Mouse (Mus musculus) spleen, postnatal 14 days (tissue): ENCODE results near the gene Ppl.

Experiments
- DNase-seq, 2 experiments: peaks; one replicate each; pipeline ENCODE4 v3.0.0; 2021 to 2022; ENCODE audit warnings: low spot score in 2 of 2

Gene Ppl

DNA sequence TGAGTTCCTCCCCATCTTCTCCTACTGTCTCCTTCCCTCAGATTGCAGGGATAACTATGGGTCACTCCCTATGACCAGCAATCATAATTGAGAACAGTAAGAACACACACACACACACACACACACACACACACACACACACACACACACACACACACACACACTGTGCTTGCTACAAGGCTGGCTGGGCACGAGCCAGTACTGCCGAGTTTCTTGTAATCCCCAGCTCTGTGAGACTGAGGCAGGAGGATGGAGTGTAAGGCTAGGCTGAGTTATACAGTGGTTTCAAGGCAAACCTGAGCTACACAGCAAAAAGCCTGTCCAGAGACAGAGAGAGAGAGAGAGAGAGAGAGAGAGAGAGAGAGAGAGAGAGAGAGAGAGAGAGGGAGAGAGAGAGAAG lies 2.0 kb downstream of the Ppl start:
- DNase-seq: no peak

DNA sequence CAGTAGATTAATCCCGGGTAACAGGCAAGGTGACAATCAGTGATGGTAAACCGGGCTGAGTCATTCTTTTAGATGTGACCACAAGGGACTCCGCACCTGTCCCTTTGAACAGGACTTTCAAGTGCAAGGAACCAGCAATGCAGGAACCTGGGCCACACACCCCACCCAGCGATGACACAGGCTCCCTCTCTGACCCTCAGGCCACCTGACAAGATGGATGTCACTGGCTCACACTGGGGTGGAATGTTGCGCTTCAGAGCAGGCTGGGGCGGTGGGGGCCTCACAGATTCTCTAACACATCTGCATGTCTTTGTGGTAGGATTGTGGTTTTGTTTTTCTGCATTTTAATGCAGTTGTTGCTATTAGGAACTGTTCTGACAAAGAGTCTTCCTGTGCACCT lies 8.7 kb downstream of the Ppl start:
- DNase-seq: no peak

DNA sequence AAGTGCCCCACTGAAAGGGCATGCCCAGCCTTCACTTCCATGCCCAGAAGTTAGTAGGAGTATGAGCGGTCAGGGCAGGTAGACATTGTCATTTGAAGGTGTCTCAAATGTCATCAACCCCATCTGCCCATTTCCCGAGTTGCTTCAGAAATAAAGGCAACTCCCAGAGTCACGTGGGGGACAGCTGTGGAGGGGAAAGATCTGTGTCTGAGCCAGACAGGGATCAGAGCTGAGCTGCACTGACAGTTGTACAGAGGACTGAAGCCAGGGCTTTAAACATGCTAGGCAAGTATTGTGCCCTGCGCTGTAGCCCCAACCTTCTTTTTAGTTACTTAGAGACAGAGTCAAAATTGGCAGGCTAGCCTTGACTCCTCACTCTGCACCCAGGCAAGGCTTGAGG lies 12.4 kb downstream of the Ppl start:
- no peak for DNase-seq

- no peak for DNase-seq
Observed at GRCm38 (mm10) chr16:5119385-5119784, 12.8 kb downstream of the Ppl start.

DNA sequence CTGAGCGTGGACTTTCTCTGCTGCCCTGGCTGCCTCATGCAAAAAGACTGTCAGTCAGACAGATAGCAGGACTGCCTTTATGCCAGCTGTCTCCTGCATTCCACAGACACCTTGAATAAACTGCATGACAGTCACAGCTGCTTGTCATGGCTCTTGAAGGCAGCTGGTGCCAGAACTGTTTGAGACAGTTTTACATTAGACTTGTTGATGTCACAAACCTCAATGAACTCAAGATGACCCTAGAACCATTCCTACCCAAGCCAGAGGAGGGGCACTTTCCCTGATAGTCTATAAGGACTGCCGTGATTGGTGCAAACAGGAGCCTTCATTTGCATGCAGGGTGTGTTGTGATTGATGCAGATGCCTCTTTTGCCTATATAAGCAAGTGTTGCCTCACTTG lies 18.6 kb downstream of the Ppl start:
- no peak for DNase-seq

GRCm38 (mm10) chr16:5113002-5113550 lies 19.1 kb downstream of the Ppl start:
- DNase-seq: no peak

DNA sequence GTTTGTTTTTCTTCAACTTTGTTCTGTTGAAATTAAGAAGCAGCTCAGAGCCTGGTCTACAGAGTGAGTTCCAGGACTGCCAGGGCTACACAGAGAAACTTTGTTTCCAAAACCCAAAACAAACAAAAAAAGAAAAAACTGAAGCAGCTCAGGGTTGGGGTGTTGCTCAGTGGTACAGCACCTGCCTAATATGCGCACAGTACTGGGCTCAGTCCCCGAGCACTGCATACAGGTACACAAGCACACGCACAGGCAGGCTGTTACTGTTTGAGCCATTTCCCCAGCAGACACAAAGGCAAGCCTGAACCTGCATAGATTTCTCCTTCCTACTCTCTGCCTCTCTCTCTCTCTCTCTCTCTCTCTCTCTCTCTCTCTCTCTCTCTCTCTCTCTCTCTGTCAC lies 21.2 kb downstream of the Ppl start:
- no peak for DNase-seq

DNA sequence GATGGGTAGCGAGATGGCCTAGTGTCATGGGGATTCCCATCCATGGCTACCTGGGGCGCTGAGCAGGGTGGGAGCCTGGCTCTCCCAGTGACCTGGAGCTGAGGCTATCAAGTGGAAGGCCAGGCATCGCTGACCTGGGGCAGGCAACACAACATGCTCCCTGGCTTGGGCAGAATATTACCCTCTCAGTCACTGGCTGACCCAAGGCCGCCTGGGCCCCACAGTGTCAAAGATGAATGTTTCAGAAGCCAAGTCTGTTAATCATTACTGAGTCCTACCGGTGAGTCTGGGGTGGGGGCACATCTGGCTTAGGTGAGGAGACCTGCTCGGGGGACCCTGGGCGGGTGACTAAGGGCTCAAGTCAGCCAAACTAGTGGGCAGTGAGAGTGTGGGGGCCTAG lies 22.3 kb downstream of the Ppl start:
- no peak for DNase-seq

DNA sequence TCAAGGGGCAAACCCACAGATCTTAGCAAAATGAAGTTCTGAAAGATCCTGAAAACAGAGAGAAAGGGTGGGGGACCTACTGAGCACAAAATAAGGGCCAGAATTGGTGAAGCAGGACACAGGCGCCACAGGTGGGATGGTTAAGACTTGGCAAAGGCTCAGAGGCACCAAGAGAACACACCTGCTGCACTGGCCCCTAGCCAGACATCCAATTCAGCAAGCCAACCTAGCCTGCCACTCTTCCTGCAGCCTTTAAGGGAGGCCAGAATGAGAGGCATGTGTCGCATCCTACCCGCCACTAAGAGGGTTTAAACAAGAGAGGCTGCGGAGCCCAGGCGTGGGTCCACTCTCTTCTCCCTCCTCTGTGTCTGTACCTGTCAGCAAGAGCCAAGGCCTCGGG lies 31.2 kb downstream of the Ppl start:
- no peak for DNase-seq

DNA sequence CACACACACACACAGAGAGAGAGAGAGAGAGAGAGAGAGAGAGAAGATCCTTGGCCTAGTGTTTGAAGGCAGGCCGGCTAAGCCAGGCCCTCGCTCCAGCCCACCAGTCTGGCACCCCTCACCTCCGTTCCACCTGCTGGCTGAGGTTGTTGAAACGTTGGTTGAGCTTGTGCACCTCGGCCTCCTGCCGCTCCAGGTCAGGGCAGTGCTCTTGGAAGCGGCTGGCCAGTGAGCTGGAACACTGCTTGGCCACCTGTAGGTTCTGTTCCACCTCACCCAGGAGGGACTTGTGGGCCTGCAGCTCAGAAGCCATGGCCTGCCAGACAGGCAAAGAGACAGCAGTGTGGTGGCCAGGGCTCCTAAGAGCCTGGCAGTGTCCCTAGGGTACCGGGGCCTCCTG lies 35.7 kb downstream of the Ppl start:
- no peak for DNase-seq

GRCm38 (mm10) chr16:5093285-5093684 lies 38.9 kb downstream of the Ppl start:
- DNase-seq: peak in 1 of 2 experiments; percentile 7

GRCm38 (mm10) chr16:5089021-5089420 lies 43.2 kb downstream of the Ppl start:
- no peak for DNase-seq

DNA sequence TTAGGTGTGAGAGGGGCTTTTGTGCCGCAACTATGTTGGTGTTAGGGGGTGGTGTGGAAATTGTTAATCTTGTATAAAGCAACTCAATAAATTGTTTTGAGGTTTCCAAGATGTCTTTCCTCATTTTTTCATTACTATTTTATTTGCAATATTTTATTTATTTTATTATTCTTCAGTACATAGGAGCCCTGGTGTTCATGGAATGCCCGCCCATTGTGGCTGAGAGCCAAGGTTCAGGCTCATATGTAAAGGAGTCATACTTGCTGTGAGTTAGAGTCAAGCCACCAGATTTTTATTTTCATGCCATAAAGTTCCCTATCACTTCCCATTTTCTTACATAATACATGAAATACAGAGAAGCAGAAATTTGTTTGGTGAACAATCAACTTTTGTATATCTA lies 46.0 kb downstream of the Ppl start:
- no peak for DNase-seq

GRCm38 (mm10) chr16:5085196-5085595 lies 47.0 kb downstream of the Ppl start:
- no peak for DNase-seq

GRCm38 (mm10) chr16:5074341-5074740 lies 57.9 kb downstream of the Ppl start:
- no peak for DNase-seq

GRCm38 (mm10) chr16:5071974-5072373 lies 60.2 kb downstream of the Ppl start:
- DNase-seq: no peak

DNA sequence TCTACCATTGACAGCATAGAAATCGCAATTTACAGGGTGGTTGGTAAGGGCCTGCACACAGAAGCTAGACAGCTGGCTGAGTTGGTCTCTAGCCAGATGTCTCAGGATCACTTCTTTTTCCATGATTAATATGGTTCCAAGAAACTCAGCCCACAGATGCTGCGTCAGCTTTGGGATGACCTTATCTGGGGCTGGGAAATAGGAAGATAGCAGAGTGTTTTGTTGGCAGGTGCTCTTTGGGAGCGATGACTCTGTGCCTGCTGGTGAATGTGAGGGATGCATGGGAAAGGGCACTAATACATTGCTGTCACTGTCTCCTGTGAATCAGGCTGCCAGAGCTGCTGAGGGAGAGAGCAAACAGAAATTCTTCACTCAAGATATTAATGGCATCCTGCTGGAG lies 61.9 kb downstream of the Ppl start:
- DNase-seq: no peak

DNA sequence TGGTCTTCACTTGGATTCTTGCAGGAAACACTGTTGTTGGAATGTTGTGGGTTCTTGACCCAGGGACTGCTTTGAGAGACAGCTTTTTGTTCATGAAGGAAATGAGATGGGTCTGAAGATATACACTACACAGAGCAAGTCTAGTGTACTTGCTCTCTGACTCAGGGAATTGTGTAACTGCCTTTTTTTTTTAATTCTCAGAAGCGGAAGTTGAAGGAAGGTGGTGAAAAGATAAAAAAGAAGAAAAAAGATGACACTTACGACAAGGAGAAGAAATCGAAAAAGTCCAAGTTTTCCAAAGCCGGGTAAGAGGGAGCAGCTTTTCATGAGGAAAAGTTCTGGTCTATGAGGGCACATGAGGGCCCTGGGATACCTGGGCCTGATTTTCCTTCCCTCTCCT lies 68.7 kb downstream of the Ppl start:
- DNase-seq: no peak

DNA sequence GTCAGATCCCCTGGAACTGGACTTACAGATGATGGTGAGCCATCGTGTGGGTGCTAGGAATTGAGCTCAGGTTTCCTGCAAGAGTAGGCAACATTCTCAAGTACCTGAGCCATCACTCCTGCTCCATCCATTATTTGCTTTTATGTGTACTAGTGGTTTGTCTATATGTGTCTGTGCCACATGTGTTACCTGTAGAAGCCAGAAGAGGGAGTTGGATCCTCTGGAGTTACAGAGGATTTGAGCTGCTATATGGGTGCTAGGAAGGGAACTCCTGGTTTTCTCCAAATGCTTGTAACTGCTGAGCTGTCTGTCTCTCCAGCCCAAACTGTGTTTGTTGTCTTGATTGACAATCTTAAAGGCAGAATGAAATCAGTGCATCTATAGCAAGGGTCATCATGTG lies 74.1 kb downstream of the Ppl start:
- DNase-seq: no peak

DNA sequence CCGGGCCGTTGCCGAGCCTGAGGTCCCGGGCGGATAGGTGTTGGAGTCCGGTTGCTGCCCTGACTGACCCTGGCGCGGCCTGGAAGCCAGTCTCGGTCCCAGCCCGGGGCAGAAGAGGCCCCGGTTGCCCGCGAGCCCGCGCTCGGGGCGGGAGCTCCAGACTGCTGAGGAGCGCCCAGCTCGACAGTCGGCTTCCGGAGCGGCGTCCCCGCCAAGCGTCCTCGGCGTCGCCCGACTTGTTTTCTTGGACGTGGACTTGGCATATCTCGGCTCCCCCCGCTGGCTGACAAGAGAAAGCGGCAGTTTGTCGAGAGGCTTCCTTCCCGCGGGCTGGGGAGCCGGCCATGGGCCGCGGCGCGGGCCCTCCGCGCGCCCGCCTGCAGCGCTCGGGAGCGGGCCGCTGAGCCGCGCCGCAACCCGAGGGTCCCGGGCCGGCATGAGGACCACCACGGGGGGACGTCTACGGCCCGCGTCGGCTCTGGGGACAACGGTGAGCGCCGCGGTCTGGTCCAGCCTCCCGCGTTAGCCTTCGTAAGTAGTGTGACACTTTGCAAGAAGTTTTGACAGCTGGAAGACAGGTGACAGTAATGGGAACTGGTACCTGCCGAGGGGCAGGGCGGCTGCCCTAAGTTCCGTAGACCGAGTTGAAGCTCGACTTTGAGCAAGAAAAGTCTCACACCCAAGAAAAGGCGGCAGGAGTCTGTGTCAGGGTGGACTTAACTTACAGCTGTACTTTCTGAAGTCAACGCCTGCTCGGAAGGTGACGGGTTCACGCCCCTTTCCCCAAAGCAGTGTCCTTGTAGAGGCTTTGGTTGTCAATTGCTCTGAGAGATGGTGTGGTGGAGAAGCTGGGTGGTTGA lies 81.7 kb downstream of the Ppl start:
- peak; percentile 52 to 62 for DNase-seq

DNA sequence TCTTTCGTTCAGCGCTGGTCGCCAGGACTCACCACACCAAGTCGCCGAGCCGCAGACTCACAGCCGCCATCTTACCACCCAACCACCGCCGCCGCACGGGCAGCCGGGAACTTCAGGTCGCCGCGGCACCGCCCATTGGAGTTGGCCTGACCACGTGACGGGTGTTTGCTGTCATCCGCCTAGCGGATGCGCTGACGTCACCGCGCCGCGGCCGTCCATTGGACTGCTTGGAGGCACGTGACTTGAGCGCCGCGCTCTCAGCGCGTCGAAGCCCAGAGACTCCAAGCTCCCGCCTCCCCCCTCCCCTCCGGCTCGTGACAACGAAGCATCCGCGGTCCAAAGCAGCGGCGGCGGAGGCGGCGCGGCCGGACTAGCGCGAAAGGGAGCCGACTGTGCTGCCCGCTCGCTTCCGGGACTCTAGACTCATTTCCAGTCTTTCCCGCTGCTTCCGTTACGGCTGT lies 82.4 kb downstream of the Ppl start, which contains the start of the genes Glyr1 and Ubn1:
Glyr1 (minus strand) TSS at position 90 of the 461 bp plus-strand sequence.
Ubn1 (plus strand) TSS at position 284 of the 461 bp plus-strand sequence.
- DNase-seq: peak; percentile 97 to 98

DNA sequence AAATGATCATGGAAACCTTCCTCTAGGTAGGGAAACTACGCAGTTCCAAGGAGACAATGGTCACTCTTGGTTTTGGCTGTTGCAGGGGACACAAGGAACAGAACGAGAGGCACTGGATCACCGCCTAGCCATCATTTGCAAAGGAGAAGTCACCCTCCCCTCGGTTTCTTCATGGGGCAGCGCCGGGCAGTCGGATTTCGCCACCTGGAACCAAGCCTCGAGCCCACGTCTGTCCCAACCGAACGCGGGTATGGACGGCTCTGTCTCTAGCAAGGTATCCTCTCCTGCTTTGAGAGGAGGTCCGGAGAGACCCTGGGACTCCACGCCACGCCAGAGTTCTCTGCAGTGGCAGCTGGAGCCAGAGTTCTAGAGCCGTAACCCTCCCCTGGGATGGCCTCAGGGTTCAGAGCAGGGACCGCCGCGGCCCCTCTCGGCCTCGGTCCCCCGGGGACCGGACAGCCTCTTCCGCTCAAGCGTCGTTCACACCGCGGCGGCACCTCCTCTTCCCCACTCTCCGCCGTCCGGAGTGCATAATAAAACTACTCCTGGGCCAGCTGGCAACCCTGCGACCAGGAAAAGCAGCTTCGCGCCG lies 82.9 kb downstream of the Ppl start:
- no peak for DNase-seq

GRCm38 (mm10) chr16:5045322-5045721 lies 86.9 kb downstream of the Ppl start:
- no peak for DNase-seq
